Mouse (Mus musculus): ENCODE results near the gene Ak5.
"Not testable (repeated sequence)": the region's sequence is repeated elsewhere in the genome, so short reads cannot be mapped to it uniquely, and the experiment has no call there.

Gene Ak5

DNA sequence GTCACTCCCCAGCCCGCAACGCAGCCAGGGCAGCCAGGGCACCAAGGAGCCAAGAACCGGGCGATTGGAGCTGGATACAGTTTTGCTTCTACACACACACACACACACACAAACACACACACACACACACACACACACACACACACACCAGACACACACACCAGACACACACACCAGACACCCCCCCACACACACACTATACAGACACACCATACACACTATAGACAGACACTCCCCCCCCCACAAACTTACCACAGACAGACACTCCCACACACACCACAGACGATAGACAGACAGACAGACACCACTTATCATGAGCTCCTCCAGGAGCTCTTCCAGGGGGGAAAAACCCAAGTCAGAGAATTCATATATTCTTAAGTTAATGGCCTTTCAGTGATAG lies at the start of gene Ak5:
Gene Ak5 (minus strand): TSS at position 122 of the 400 bp plus-strand sequence.
- no peak for DNase-seq (ENCODE audit: low read depth, low spot score)

DNA sequence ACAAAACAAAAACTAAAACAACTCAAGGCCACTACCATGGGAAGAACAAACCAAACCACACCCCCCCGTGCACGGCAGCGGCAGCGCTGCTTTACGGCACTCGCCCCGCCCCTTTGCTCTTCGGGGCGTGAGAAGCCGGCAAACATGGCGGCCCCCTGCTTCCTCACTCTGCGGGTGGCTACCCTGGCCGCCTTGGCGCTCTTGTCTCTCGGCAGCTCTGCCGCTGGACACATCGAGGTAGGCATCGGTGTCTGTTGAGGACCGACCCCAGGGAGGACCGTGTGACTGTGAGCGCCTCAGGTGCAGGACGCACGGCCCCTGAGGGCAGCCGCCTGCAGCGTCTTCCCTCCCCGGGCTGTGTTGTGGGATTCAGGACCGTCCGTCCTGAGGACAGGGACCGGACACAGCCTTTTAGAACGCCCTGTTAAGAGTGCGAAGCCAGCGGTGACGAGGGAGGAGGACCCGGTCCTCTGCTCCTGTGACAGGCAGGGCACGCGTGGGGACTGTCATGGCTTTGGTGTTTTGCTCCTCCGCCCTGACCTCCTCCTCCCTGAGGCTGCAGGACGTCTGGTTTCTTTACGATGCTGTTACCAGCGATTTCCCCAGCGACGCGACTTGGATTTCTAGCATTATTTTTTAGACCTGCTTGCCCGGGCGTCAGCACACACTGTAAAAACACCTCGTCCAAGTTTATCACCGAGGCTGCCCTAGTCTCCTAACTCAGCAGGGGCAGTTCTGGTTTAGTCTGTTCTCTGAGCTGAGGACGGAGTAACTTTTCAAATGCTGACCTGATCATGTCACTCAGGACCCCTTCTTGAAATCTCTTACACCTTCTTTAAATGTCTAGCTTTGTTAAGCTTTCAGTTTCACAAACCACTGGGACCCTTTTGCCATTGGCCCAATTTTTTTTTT lies 46.1 kb upstream of the Ak5 start, which contains the start of gene Pigk:
Gene Pigk (plus strand): TSS at position 110 of the 912 bp plus-strand sequence.
- DNase-seq (ENCODE audit: low read depth, low spot score), result peak; percentile 89

DNA sequence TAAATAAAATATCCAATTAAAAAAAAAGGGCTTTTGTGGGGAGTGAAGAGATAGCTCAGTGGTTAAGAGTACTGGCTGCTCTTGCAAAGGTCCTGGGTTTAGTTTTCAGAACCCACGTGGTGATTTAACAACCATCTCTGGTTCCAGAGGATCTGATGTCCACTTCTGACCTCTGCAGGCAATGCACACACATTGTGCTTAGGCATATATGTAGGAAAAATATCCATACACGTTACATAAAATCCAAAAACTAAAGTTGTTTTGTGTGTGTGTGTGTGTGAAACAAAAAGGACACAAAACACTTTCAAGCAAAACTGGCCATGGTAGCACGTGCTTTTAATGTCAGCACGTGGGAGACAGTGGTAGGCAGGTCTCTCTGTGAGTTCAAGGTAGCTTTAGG lies 44.8 kb upstream of the Ak5 start:
- no peak for DNase-seq (ENCODE audit: low read depth, low spot score)

DNA sequence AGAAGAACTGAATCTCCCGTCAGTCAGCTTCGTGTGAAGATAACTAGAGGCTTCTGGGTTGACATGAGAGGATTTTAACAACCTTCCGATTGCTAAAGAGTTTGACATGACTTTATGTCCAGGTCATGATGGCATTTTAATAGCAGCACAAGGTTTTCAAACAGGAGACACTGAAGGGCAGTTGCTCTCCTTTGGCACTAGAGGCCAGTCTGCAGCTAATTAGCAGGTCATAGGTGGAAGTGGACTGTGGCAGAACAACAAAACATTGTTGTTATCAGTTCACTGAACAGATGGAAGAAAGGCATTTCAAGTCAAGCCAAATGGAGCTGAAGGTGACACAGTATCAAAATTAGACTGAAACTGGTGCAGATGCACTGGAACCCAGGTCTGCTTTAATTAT lies 41.8 kb upstream of the Ak5 start:
- DNase-seq (ENCODE audit: low read depth, low spot score), result no peak

DNA sequence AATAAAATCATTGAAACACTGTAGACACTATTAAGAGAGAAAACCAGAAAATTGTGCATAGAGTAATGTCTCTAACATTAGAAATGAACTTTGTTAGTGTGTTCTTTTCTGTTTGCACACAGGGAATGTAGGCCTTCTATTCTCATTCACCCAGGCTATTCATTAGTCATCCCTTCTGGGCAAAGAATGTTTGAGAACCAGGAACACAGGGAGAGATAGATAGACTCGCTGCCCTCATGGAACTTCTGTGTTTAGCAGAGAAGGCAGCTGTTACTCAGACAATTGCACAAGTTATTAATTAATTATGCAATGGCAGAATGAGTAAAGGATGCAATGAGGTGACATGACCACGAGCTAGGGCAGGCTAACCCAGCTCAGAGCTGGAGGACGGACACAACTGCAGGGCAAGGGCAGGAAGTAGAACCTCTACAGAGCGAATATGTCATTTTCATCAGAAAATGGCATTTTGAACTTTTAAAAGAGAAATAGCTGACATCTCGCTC lies 39.2 kb upstream of the Ak5 start:
- DNase-seq (ENCODE audit: low read depth, low spot score), result no peak

DNA sequence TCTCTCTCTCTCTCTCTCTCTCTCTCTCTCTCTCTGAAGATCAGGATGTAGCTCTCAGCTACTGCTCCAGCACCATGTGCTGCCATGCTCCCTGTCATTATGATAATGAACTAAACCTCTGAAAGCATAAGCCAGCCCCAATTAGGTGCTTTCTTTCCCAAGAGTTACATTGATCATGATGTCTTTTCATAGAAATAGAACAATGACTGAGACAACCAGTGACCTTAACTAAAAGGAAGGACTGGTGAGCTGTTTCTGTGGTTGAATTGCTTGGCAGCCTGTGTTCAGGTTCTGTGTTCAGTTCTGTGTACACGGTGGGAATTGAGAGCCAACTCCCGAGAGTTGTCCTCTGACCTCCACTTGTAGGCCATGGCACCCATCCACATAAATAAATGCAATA lies 38.7 kb upstream of the Ak5 start:
- no peak for DNase-seq (ENCODE audit: low read depth, low spot score)

DNA sequence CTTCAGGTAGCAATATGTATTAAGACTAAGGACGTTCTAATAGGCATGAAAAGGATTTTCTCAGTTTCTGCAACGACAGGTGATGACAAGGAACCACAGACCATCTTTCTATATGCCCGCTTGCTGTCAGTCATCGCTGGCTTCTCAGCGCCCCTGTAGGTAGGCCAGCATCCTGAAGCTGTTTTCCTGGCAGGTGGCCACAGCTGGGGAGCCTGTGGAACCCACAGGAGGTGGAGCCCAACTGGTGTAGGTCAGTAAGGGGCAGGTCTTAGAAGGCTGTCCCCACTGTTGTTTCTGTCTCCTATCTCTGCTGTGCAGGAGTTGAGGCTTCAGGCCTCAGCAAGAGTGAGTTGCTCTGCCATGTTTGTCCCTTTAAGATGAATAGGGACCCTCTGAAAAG lies 37.7 kb upstream of the Ak5 start:
- no peak for DNase-seq (ENCODE audit: low read depth, low spot score)

DNA sequence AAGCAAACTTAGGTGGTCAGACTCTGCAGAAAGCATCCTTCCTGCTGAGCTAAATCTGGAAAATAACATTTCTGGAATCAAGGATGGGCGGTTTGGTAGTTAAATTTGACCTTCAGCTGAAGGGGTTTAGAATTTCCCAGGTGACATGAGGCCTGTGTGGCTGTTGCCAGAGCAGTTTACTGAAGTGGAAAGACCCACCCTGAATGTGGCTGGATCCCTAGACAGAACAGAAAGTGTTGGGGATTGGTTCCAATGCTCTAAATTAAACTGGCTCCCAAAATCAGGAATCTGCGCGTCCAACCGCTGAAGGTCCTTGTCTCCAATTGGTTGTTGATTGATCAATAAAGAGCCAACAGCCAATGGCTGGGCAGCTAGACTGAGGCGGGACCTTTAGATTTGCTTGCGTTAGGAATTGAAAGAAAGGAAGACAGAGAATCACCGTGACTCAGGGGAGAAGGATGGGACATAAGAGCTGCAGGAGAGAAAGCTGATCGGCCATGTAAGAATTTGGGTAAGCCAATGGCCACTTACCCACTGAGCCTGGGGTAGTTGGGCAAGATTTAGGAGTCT lies 34.2 kb upstream of the Ak5 start:
- DNase-seq (ENCODE audit: low read depth, low spot score), result peak; percentile 91

DNA sequence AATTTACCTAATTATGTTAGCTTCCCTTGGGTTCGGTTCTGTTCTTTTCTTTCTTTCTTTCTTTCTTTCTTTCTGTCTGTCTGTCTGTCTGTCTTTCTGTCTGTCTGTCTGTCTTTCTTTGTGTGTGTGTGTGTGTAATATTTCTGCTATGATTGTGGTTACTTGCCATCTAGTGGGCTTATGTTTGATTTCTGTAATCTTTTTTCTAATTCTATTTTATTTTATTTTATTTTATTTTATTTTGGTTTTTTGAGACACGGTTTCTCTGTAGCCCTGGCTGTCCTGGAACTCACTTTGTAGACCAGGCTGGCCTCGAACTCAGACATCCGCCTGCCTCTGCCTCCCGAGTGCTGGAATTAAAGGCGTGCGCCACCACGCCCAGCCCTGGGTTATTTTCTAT lies 33.4 kb upstream of the Ak5 start:
- not testable (repeated sequence) for DNase-seq (ENCODE audit: low read depth, low spot score)

DNA sequence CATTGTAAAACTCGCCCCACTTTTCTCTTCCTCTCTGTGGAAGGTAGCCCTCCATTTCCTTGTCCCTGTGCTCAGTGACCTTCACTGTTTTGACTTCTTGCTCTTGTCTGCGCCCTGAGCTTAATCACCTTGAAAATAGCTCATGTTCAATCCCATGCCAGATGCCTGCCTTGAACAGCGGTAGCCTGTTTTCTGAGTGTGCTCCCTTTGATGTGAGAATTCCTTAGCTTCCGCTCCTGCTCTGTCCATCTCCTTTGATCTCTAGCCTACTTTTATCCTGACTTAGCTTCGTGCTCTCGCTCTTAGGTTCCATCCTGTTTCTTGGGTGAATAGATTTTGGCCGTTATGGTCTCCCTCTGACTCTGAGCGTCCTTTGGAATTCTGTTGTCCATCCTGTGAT lies 31.1 kb upstream of the Ak5 start:
- DNase-seq (ENCODE audit: low read depth, low spot score), result peak; percentile 50

DNA sequence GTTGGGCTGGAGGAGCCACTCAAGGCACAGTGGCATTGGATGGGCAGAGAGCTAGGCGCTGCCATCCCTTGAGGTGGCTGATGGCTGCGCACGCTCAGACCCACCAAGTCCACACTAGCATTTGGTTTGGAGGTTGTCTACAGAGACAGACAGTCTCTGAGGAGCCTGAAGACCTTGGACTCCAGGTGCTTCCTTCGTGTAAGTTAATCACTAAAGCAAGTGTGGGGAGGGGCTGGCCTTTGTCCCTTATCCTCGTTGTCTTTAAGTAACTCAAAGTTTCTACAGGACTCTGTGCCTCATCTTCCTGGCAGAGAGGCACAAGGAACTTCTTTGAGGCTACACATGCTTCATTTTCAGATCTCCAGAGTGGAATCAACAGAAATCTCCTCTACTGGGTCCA lies 29.9 kb upstream of the Ak5 start:
- no peak for DNase-seq (ENCODE audit: low read depth, low spot score)

DNA sequence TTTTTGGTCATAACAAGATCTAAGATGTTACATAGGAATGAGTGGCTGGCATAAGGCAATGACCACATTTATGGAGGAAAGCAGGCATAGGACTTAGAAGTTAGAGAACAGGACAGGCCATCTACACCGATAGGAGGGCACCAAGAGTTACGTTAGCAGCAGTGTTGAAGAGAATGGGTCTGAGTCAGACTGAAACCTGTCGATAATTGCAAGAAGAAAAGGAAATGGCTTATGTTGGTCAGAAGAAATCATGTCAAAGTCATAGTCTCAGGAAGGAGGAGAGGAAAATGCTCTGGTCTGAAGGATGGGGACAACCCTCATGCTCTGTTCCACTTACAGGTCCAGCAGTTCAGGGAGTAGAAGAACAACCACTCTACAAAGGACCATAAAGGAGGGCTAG lies 26.8 kb upstream of the Ak5 start:
- DNase-seq (ENCODE audit: low read depth, low spot score), result no peak

DNA sequence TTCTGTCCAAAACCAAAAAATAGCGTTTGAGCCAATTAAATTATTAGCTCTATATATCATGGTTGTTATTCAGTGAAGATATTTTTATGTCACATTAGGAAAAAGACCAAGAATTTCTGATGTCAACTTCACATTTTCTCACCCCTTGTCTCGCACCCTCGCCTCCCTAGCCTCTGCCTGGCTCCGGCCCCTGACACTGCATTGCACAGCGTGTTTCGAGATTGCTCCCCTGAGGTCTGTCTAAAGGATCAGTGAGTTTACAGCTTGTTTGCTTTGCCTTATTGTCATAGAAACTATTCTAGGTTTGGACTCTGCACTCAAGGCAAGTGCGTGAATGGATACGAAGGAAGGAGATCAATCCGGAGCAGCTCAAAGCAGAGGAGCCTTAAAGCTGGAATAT lies 20.9 kb upstream of the Ak5 start:
- no peak for DNase-seq (ENCODE audit: low read depth, low spot score)

DNA sequence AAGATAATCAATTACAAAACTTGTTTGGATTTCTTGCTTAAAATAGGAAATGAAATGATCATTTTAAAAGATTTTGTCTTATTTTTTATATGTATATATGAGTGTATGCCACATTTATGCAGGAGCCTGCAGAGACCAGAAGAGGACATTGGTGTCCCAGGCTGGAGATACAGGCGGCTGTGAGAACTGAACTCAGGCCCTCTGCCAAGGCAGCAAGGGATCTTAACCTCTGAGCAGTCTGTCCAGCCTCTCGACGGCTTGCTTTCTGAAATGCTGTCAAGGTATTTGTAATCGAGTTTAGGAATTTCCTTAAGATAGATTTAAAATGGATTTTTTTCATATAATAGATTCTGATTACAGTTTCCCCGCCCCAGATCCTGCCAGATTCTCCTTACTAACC lies 20.4 kb upstream of the Ak5 start:
- DNase-seq (ENCODE audit: low read depth, low spot score), result no peak

DNA sequence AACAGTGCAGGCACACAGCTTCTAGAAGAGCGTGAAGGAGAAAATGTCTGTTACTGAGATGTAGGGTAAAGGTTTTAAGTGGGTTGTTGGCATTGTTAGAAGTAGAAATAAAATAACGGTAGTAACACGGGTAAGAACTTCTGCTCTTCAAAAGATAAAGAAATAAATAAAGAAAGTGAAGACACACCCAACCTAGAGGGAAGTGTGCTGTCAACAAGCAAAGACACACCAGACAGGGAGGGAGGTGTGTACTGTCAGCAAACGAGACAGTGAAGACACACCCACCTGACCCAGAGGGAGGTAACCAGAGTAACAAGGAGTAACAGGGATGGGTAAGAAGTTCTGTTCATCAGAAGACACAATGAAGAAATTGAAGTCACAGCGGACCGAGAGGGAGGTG lies 6.5 kb upstream of the Ak5 start:
- DNase-seq (ENCODE audit: low read depth, low spot score), result no peak

DNA sequence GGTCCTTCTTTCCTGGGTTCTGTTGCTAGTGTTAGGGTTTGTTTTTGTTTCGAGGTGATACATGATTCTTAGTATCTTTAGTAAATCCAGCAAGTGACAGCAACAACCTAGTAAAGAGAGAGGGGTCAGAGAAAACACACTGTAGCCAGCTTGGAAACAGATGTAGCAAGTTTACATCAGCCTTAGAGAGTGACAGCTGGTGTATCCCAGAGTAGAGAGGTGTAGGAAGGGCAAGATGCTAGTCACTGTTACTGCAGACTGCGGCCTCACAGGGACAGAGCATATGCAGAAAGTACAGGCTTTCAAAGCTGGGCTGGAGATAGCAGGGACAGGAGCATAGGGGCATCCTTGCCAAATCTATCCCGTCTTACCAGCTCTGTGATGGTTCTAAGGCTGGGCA lies 1.6 kb upstream of the Ak5 start:
- no peak for DNase-seq (ENCODE audit: low read depth, low spot score)

DNA sequence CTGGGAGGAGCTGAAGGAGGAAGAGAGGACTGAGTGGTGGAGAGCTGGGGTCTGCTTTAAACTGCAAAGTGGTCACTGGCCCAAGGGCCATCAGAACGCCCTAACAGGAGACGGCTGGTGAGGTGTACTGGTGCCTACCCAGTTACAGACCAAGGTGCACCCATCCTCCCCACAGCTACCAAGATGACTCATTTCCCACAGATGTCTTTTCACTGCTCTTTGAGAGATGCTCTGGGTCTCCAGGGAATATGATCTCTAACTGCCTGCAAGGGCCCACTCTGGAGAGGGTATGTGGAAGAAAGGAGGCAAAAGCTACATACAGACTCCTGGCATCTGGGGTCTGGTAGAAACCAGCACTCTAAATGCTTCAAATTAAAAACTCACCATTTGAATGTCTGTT lies 633 bp upstream of the Ak5 start:
- no peak for DNase-seq (ENCODE audit: low read depth, low spot score)

DNA sequence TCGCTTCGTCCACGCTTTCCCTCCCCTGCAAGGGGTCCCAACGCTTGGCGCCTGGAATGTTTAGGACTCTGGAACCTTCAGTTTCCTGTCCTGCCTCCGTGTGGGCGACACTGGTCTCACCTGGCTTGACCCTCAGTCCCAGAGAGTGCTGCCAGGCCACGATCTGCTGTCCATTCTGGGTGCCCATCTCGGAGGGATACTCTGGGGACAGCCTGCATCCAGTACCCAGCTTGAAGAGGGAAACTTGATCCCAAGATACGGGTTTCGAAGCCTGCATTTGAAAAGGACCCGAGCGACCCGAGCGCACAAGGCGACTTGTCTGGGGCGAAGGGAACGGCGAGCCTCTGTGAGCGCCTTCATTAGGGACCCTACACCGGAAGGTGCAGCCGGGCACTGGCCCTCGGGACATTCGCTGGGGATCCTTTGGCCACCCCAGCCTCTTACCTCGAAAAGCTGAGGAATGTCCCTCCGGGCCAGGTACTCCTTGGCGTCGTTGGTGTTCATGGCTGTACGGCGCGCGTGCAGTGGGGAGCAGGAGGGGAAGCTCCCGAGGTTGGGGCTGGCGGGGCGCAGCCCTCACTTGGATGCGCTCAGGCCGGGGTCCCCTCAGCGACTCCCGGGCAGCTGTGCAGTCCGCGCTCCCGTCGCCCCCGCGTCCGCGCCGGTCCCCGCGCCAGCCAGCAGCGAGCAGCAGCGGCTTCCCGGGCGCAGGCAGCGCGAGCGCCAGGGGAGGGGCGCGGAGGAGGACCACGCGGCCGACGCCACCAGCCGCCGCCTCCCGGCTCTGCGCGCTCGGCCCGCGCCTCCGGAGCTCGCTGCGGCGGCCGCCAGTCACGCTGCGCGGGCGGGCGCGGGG lies 576 bp downstream of the Ak5 start:
- peak; percentile 46 for DNase-seq (ENCODE audit: low read depth, low spot score)

DNA sequence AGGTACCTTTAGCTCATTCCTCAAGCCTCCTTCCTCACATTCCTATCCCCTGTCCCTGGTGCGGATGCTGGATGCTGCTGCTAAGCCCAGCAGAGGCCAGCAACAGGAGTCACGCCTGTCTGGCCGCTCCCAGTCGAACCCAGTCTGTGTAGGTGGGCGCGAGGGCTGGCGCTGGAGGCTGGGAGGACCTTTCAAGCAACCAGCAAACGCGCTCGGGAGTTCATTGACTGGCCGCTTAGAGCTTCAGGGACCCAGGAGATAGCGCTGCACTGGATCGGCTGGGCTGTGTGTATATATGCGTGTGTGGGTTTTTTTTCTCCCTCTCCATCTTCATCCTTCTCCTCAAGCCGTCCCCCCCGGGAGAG lies 1.2 kb downstream of the Ak5 start:
- DNase-seq (ENCODE audit: low read depth, low spot score), result peak; percentile 34

DNA sequence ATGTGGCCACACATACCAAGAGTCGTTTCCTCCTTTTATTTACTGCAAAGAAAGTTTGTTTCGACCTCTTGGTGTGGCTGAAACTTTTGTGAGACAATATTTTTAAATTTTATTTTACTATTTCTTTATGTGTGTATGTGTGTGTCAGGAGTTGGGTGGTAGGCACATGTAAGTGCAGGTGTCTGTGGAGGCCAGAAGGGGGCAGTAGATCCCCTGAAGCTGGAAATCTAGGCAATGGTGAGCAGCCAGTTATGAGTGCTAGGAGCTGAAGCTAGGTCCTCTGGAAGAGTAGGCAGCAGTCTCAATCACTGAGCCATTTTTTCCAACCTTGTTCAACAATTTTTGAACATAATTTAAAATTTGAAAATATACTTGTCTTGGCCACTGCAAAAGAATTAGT lies 9.6 kb downstream of the Ak5 start:
- peak; percentile 36 for DNase-seq (ENCODE audit: low read depth, low spot score)

DNA sequence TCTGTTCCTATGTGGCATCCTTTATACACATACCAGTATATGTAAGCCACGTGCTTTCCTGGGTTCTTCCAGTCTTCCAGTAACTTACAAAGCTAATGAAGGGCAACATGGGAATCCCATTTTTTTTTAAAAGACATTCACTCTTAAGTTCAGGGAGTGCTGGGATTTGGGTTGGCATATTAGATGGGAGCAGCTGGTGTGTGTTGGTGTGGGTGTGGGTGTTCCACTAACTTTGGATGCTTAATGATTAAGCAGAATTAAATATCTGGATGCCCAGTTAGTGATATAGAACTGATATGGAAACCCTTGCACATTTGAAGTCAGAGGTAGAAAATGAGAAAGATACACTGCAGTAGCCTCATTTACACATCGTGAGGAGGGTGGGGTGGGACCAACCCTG lies 16.2 kb downstream of the Ak5 start:
- no peak for DNase-seq (ENCODE audit: low read depth, low spot score)

DNA sequence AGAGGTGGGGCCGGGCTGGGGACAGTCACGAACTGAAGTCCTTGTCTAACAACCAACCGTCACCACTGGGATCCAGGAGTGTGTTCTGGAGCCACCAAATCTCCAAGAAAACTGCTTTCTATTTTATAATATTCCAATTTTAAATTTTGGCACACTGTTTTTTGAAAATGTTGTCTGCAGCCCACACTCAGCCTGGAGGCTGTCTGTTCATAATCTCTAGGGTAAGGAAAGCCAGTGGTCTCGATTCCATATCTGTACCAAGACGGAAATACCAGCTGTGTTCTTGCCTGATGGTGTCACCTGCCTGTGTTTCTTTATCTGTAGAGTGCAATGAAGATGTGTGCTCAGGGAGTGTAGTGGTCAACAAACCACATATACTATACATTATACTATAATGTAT lies 23.6 kb downstream of the Ak5 start:
- no peak for DNase-seq (ENCODE audit: low read depth, low spot score)
